Mouse (Mus musculus): ENCODE results near the gene Slc35b4. TPM values are rescaled to one million over a fixed set of nuclear protein-coding genes. Genes with fewer than 3 reads are reported as not detected.

Slc35b4 gene
- total and polyA plus RNA-seq, 2 experiments from 2014 or later = 26.2 to 34.7 TPM

GRCm38 (mm10) chr6:34181961-34182360, 5.0 kb upstream of the Slc35b4 start:
- H3K36me3 ChIP-seq (ENCODE audit: insufficient read depth) = no peaks in the 10 kb centered on the region
- 73% methylated on average over 3 of the region's 3 CpGs for WGBS
- ATAC-seq = no peak
- no peak for TF ChIP-seq CTCF (IDR thresholded peaks at IDR 0.05; ENCODE audit: low read depth)
- H3K27me3 ChIP-seq (ENCODE audit: insufficient read depth, low read length) = no peaks in the 10 kb centered on the region
- H3K4me1 ChIP-seq (ENCODE audit: insufficient read depth) = no peaks in the 10 kb centered on the region
- no peak for DNase-seq
- no peak overlapping the region for H3K4me2 ChIP-seq (ENCODE audit: low read depth)
- no peak overlapping the region for H3K9ac ChIP-seq
- H3K27ac ChIP-seq (ENCODE audit: low read depth, low read length) = no peak overlapping the region
- H3K9me3 ChIP-seq (ENCODE audit: low read length) = 0 out of 2 replicates have a peak, but pooled peaks cover 3% of the 10 kb centered on the region
- H3K4me3 ChIP-seq (ENCODE audit: low read depth, low read length) = no peak overlapping the region

DNA sequence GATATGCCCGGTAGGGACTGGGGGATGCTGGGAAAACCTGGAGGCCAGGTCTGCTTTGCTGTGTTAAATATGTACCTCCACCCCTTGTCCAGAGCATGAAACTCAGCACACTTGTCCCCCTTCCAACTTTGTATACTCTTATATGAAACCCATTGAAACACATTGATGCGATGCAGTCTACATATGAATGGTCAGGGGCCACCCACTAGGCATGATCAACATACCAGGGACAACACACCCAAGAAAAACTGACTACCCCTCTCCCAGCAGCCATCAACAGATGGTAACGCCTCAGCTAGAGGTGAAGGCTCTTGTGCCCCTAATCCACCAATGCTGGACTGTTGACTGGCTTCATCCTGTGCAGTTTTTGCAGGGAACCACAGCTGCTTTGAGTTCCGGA, 3.0 kb upstream of the Slc35b4 start:
- ATAC-seq = no peak
- DNase-seq = no peak
- no peak for TF ChIP-seq CTCF (IDR thresholded peaks at IDR 0.05; ENCODE audit: low read depth)
- H3K9ac ChIP-seq = no peak overlapping the region
- H3K36me3 ChIP-seq (ENCODE audit: insufficient read depth) = no peaks in the 10 kb centered on the region
- H3K9me3 ChIP-seq (ENCODE audit: low read length) = 0 out of 2 replicates have a peak, but pooled peaks cover 3% of the 10 kb centered on the region
- no peak overlapping the region for H3K4me2 ChIP-seq (ENCODE audit: low read depth)
- WGBS = 83% methylated on average over 4 of the region's 4 CpGs
- H3K4me3 ChIP-seq (ENCODE audit: low read depth, low read length) = no peak overlapping the region
- H3K4me1 ChIP-seq (ENCODE audit: insufficient read depth) = peaks cover 5% of the 10 kb centered on the region; the same call in 1 of the 2 replicates
- H3K27ac ChIP-seq (ENCODE audit: low read depth, low read length) = no peak overlapping the region
- H3K27me3 ChIP-seq (ENCODE audit: insufficient read depth, low read length) = no peaks in the 10 kb centered on the region

GRCm38 (mm10) chr6:34179007-34179406, 2.1 kb upstream of the Slc35b4 start:
- Histone ChIP-seq H3K9ac (no peak overlapping the region), H3K4me1 (ENCODE audit: insufficient read depth) (peaks cover 5% of the 10 kb centered on the region; the same call in 1 of the 2 replicates), H3K4me3 (ENCODE audit: low read depth, low read length) (no peak overlapping the region), H3K27ac (ENCODE audit: low read depth, low read length) (no peak overlapping the region), H3K9me3 (ENCODE audit: low read length) (0 out of 2 replicates have a peak, but pooled peaks cover 3% of the 10 kb centered on the region), H3K27me3 (ENCODE audit: insufficient read depth, low read length) (no peaks in the 10 kb centered on the region), H3K4me2 (ENCODE audit: low read depth) (no peak overlapping the region), H3K36me3 (ENCODE audit: insufficient read depth) (no peaks in the 10 kb centered on the region)
- DNase-seq = no peak
- 86% methylated on average over 3 of the region's 3 CpGs for WGBS
- TF ChIP-seq CTCF (IDR thresholded peaks at IDR 0.05; ENCODE audit: low read depth) = no peak
- ATAC-seq = no peak

- no peaks in the 10 kb centered on the region for H3K27me3 ChIP-seq (ENCODE audit: insufficient read depth, low read length)
- peak overlapping the region; percentile 76 for H3K9ac ChIP-seq
- H3K4me3 ChIP-seq (ENCODE audit: low read depth, low read length) = peak overlapping the region; percentile 62
- peak; percentile 60 for ATAC-seq
- H3K27ac ChIP-seq (ENCODE audit: low read depth, low read length) = peak overlapping the region; percentile 54
- H3K4me1 ChIP-seq (ENCODE audit: insufficient read depth) = peaks cover 5% of the 10 kb centered on the region
- DNase-seq = no peak
- no peak for TF ChIP-seq CTCF (IDR thresholded peaks at IDR 0.05; ENCODE audit: low read depth)
- H3K4me2 ChIP-seq (ENCODE audit: low read depth) = peak overlapping the region; percentile 85
- peaks cover 6% of the 10 kb centered on the region; the same call in 1 of the 2 replicates for H3K36me3 ChIP-seq (ENCODE audit: insufficient read depth)
- 0 out of 2 replicates have a peak, but pooled peaks cover 3% of the 10 kb centered on the region for H3K9me3 ChIP-seq (ENCODE audit: low read length)
- WGBS = 3% methylated on average over 29 of the region's 29 CpGs
Observed at GRCm38 (mm10) chr6:34176111-34176863, 624 bp downstream of the Slc35b4 start.

GRCm38 (mm10) chr6:34174715-34175114, 2.2 kb downstream of the Slc35b4 start:
- Histone ChIP-seq H3K4me2 (ENCODE audit: low read depth) (no peak overlapping the region), H3K4me1 (ENCODE audit: insufficient read depth) (peaks cover 5% of the 10 kb centered on the region), H3K27ac (ENCODE audit: low read depth, low read length) (no peak overlapping the region), H3K27me3 (ENCODE audit: insufficient read depth, low read length) (no peaks in the 10 kb centered on the region), H3K9me3 (ENCODE audit: low read length) (no peaks in the 10 kb centered on the region), H3K9ac (no peak overlapping the region), H3K36me3 (ENCODE audit: insufficient read depth) (peaks cover 8% of the 10 kb centered on the region; the same call in 1 of the 2 replicates), H3K4me3 (ENCODE audit: low read depth, low read length) (no peak overlapping the region)
- no peak for TF ChIP-seq CTCF (IDR thresholded peaks at IDR 0.05; ENCODE audit: low read depth)
- 90% methylated on average over 8 of the region's 8 CpGs for WGBS
- no peak for ATAC-seq
- no peak for DNase-seq

DNA sequence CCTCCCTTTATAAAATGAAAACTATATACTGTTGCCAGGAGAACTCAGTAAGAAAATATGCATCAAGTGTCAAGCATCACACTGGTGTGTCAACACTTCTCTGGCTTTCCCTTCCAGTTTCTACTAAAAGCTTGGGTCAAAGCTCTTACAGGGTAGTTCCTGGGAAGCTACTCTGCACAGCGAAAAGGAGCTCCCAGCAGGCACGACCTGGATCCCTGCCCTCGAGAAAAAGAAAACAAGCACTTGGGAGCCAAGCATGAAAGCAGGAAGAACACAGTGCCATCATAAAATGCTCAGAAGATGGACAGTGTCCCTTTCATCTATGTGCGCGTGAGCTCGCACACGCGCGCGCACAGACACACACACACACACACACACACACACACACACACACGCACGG, 3.7 kb downstream of the Slc35b4 start:
- DNase-seq = no peak
- no peak overlapping the region for H3K9ac ChIP-seq
- H3K4me3 ChIP-seq (ENCODE audit: low read depth, low read length) = no peak overlapping the region
- WGBS = 89% methylated on average over 12 of the region's 12 CpGs
- H3K27ac ChIP-seq (ENCODE audit: low read depth, low read length) = no peak overlapping the region
- H3K27me3 ChIP-seq (ENCODE audit: insufficient read depth, low read length) = no peaks in the 10 kb centered on the region
- peaks cover 13% of the 10 kb centered on the region for H3K36me3 ChIP-seq (ENCODE audit: insufficient read depth)
- peaks cover 5% of the 10 kb centered on the region for H3K4me1 ChIP-seq (ENCODE audit: insufficient read depth)
- ATAC-seq = no peak
- no peaks in the 10 kb centered on the region for H3K9me3 ChIP-seq (ENCODE audit: low read length)
- no peak for TF ChIP-seq CTCF (IDR thresholded peaks at IDR 0.05; ENCODE audit: low read depth)
- no peak overlapping the region for H3K4me2 ChIP-seq (ENCODE audit: low read depth)

DNA sequence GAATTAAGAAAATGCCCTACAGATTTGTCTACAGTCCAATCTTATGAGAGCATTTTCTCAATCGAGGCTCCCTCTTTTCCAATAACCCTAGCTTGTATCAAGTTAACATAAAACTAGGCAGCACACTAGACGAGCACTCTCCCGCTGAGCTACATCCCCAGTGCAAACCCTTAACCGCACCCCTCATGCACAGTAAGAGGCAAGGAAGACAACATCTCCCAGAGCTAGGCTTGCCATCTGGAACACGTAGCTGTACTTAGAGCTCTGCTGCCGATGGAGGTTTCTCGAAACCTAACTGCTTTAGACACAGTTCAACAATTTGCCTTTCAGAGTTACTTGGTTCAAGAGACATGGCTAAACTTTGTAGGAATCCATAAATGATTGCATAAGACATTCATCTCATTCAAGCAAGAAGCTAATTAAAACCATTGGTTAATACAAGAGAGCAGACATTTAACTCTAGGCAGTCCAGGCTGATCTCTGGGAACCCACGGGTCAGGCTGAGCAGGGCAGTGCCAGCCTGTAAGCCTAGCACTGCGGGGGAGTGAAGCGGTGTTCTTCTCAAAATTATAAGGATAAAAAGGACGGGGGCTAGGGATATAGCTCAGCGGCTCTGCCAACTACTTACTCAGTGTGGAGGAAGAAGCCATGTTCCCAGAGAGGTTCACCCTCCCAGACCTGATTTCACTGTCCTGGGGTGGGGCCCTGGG, 5.0 kb downstream of the Slc35b4 start:
- TF ChIP-seq CTCF (IDR thresholded peaks at IDR 0.05; ENCODE audit: low read depth) = no peak
- no peak overlapping the region for H3K9ac ChIP-seq
- no peak for DNase-seq
- H3K4me2 ChIP-seq (ENCODE audit: low read depth) = no peak overlapping the region
- peaks cover 21% of the 10 kb centered on the region for H3K36me3 ChIP-seq (ENCODE audit: insufficient read depth)
- H3K4me3 ChIP-seq (ENCODE audit: low read depth, low read length) = no peak overlapping the region
- peaks cover 5% of the 10 kb centered on the region for H3K4me1 ChIP-seq (ENCODE audit: insufficient read depth)
- H3K27me3 ChIP-seq (ENCODE audit: insufficient read depth, low read length) = no peaks in the 10 kb centered on the region
- ATAC-seq = no peak
- WGBS = 86% methylated on average over 12 of the region's 12 CpGs
- H3K27ac ChIP-seq (ENCODE audit: low read depth, low read length) = no peak overlapping the region
- no peaks in the 10 kb centered on the region for H3K9me3 ChIP-seq (ENCODE audit: low read length)

All from forebrain, postnatal 0 days (tissue).